Mouse (Mus musculus) common myeloid progenitor, adult 5-6 weeks (primary cell): Measurements from ENCODE around the gene Riok2. TPM values are rescaled to one million over a fixed set of nuclear protein-coding genes. Genes with fewer than 3 reads are reported as not detected.
"Not testable (repeated sequence)": the region's sequence is repeated elsewhere in the genome, so short reads cannot be mapped to it uniquely, and the experiment has no call there.

Experiments
- ATAC-seq: replicated peaks from 2 replicates; pipeline ENCODE4 v1.8.0; 2016; ENCODE audit warnings: low read depth, mild to moderate bottlenecking, moderate TSS enrichment, inconsistent platforms; ENCODE audit not compliant: poor library complexity, severe bottlenecking
- total RNA-seq: library from RNA; stranded (forward); fragments of 200-1000, 187-1606 nt; gene quantifications from 2 replicates; pipeline ENCODE4 v1.2.3, GENCODE M21; 2017

Gene Riok2
- 75.7 and 80.5 TPM in 2 replicates for total RNA-seq

GRCm38 (mm10) chr17:17373918-17374910, at the start of gene Riok2:
Riok2 (plus strand) TSS chr17:17374309.
- peak; percentile 92 for ATAC-seq

GRCm38 (mm10) chr17:17326022-17326421, 48.1 kb upstream of the Riok2 start:
- not testable (repeated sequence) for ATAC-seq

GRCm38 (mm10) chr17:17326636-17327035, 47.5 kb upstream of the Riok2 start:
- ATAC-seq = no peak

GRCm38 (mm10) chr17:17345374-17346183, 28.5 kb upstream of the Riok2 start:
- peak; percentile 96 for ATAC-seq

DNA sequence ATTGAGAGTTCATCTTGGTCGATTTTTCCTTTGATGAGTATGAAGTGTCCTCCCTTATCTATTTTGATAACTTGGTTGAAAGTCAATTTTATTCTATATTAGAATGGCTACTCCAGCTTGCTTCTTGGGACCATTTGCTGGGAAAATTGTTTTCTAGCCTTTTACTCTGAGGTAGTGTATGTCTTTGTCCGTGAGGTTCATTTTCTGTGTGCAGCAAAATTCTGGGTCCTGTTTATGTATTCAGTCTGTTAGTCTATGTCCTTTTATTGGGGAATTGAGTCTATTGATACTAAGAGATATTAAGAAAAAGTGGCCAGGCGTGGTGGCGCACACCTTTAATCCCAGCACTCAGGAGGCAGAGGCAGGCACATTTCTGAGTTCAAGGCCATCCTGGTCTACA, 27.8 kb upstream of the Riok2 start:
- ATAC-seq = not testable (repeated sequence)

DNA sequence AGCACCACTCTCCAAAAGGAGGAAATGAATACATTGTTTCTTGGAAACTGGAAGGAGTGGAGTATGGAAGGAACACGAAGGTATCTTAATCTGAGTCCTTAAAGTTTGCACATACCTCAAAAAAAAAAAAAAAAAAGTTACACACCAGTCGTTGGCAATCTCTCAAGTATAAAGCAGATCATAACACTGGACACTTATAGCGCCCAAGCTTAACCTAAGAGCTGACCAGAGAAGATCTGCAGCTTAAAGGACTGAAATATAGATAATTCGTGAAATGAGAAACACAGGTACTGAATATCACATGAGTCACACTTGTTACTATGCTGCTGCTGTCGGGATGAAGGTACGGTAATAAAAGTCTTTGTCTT, 575 bp upstream of the Riok2 start:
- ATAC-seq = no peak

- no peak for ATAC-seq
These were observed 1.5 kb downstream of the Riok2 start for GRCm38 (mm10) chr17:17375581-17375980.

- ATAC-seq = no peak
These were observed 9.6 kb downstream of the Riok2 start for GRCm38 (mm10) chr17:17383703-17384102.

DNA sequence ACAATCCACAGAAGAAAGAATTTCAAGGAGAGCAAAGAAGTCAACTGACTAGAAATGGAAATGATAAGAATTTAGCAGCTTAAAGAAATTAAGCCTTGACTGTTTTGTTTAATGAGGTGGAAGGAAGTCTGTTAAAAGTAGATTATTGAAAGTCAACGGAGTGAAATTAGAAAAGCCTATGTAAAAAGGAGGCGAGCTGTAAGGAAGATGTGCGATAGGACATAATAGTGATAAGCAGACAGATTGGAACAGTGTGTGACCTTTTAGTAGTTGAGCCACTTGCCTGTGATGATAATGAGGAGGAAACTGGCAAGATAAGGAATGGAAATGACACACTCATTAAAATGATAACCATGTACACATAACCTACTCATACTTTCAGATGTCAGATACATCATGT, 10.4 kb downstream of the Riok2 start:
- ATAC-seq = no peak

DNA sequence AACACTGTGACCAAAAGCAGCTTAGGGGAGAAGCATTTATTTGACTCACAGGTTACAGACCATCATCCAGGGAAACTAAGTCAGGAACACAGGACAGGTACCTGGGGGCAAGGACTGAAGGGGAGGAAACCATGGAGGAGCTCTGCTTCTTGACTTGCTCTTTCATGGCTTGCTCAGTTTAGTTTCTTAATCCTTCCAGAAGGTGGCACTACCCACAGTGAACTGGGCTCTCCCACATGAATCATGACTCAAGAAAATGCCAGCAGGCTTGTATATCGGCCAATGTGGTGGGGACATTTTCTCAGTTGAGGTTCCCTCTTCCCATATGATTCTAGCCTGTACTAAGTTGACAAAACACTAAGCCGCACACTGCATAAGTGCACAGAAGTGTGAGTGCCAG, 12.0 kb downstream of the Riok2 start:
- 0 out of 2 replicates have a peak, but pooled peaks have one; percentile 45 for ATAC-seq

GRCm38 (mm10) chr17:17391823-17392222, 17.7 kb downstream of the Riok2 start:
- ATAC-seq = peak; percentile 75

- peak; percentile 42; the same call in 1 of the 2 replicates for ATAC-seq
These were observed 18.8 kb downstream of the Riok2 start for GRCm38 (mm10) chr17:17392863-17393262.

- no peak for ATAC-seq
These were observed 19.2 kb downstream of the Riok2 start for GRCm38 (mm10) chr17:17393300-17393699.

GRCm38 (mm10) chr17:17394336-17394735, 20.2 kb downstream of the Riok2 start:
- ATAC-seq = peak; percentile 71

DNA sequence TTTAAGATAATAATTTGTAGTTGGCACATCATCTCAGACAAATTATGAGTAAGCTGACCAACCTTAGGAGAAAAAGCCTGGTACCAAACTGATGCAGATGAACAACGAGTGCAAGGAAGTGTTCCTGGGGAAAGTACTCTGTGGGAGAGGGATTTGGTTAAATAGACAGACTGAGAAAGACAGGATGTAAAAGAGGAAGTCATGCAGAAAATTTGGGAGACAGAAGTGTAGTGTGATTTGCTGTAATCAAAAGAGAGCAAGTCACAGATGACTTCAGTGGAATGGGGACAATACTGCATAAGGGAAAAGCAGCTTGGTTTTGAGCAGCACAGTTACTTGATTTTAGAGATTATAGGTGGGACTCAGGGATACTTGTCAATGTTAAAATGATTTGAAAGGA, 22.8 kb downstream of the Riok2 start:
- no peak for ATAC-seq

DNA sequence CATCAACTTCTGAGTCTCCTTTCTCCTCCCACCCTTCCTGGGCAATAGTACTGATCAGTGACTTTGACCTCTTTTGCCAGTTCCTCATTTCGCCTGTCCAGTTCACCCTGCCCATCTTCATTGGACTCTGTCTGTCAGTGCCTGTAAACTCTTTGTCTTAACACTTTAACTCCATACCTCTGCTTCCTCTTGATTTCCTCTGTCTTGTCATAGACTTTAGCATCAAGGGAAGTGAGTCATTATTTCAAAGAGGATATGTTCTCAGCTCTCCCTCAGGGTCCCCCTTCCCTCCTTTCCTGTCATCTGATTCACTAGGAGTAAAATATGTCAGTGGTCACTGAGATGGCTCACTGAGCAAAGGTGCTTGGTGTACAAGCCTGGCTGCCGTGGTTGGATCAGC, 24.6 kb downstream of the Riok2 start:
- peak; percentile 37 for ATAC-seq

- ATAC-seq = peak; percentile 63
These were observed 28.3 kb downstream of the Riok2 start, which contains the start of gene Lix1 for GRCm38 (mm10) chr17:17402222-17403004. Lix1 (plus strand) TSS chr17:17402672.

DNA sequence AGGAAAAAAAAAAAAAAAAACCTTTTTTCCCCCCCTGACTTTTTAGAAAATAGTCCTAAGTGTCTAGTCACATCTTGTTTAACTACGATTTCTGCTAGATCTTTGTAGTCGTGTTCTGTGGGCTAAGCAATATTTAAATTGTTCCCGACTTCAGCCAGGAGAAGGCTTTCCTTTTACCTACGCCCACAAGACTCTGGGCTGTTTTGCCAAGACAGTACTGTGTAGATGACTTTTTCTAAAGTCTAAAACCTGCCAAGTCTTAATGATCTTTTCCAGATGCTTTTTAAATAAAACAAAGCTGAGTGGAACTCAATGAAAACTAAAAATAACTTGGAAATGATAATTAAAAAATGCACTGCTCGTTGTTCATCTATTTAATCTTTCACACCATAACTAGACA, 28.9 kb downstream of the Riok2 start:
- ATAC-seq = no peak

DNA sequence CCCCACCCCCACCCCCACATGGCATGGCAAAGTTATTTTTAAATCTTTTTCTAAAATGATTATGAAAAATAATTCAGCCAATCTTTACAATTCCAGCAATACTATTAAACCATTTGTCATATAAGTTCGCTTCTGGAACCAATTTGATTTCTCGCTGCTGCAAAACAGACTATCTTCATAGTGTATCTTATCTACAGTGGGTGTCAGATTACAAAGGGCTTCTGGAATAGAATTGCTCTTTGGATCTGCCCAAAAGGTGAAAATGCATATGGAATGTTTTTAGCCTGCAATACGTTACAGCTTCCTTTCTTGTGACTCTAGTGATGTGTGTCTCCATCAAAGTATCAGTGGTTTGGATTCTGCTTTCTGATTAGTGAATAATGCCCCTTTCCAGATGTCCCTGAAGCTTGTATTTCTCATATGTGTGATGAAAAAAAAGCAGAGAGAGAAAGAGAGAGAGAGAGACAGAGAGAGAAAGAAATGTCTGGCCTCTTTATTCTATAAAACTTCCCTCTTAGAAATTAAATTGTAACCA, 29.5 kb downstream of the Riok2 start:
- no peak for ATAC-seq
